Mouse (Mus musculus): ENCODE measurements around the gene Sec31a.

GRCm38 (mm10) chr5:100380277-100380676, 35.8 kb downstream of the Sec31a start:
- TF ChIP-seq CTCF (IDR thresholded peaks at IDR 0.05; ENCODE audit: low read depth) (no peak), EP300 (IDR thresholded peaks at IDR 0.05; ENCODE audit: low read depth) (no peak)

Measured in liver, embryonic 14.5 days (tissue).